Mouse (Mus musculus): ENCODE data around the gene Cers3. TPM values are rescaled to one million over a fixed set of nuclear protein-coding genes. Genes with fewer than 3 reads are reported as not detected.

Gene Cers3
- polyA plus RNA-seq, 1 experiment, result 0.70 TPM

- TF ChIP-seq POLR2A (IDR thresholded peaks at IDR 0.05; ENCODE audit: borderline replicate concordance, extremely low read depth, insufficient read depth, insufficient read length, poor library complexity, severe bottlenecking), result no peak
- TF ChIP-seq CTCF (IDR thresholded peaks at IDR 0.05; ENCODE audit: borderline replicate concordance, extremely low read depth, insufficient read depth, insufficient read length), result no peak
- DNase-seq (ENCODE audit: low read depth), result no peak
Measured at GRCm38 (mm10) chr7:66734993-66735392, 8.3 kb upstream of the Cers3 start.

GRCm38 (mm10) chr7:66737418-66737817 lies 5.9 kb upstream of the Cers3 start:
- TF ChIP-seq CTCF (IDR thresholded peaks at IDR 0.05; ENCODE audit: borderline replicate concordance, extremely low read depth, insufficient read depth, insufficient read length) (no peak), POLR2A (IDR thresholded peaks at IDR 0.05; ENCODE audit: borderline replicate concordance, extremely low read depth, insufficient read depth, insufficient read length, poor library complexity, severe bottlenecking) (no peak)
- DNase-seq (ENCODE audit: low read depth), result no peak

- no peak for DNase-seq (ENCODE audit: low read depth)
- no peak for TF ChIP-seq POLR2A (IDR thresholded peaks at IDR 0.05; ENCODE audit: borderline replicate concordance, extremely low read depth, insufficient read depth, insufficient read length, poor library complexity, severe bottlenecking)
Measured at GRCm38 (mm10) chr7:66741008-66741407, 2.3 kb upstream of the Cers3 start.

- no peak for DNase-seq (ENCODE audit: low read depth)
Measured at GRCm38 (mm10) chr7:66741412-66741811, 1.9 kb upstream of the Cers3 start.

GRCm38 (mm10) chr7:66746972-66747371 lies 3.7 kb downstream of the Cers3 start:
- TF ChIP-seq CTCF (IDR thresholded peaks at IDR 0.05; ENCODE audit: borderline replicate concordance, extremely low read depth, insufficient read depth, insufficient read length) (no peak), POLR2A (IDR thresholded peaks at IDR 0.05; ENCODE audit: borderline replicate concordance, extremely low read depth, insufficient read depth, insufficient read length, poor library complexity, severe bottlenecking) (no peak)
- no peak for DNase-seq (ENCODE audit: low read depth)

More at GRCm38 (mm10) chr7:66741412-66741811, 1.9 kb upstream of the Cers3 start:
- TF ChIP-seq POLR2A (IDR thresholded peaks at IDR 0.05; ENCODE audit: borderline replicate concordance, extremely low read depth, insufficient read depth, insufficient read length, poor library complexity, severe bottlenecking) (no peak), CTCF (IDR thresholded peaks at IDR 0.05; ENCODE audit: borderline replicate concordance, extremely low read depth, insufficient read depth, insufficient read length) (no peak)

- no peak for TF ChIP-seq POLR2A (IDR thresholded peaks at IDR 0.05; ENCODE audit: borderline replicate concordance, extremely low read depth, insufficient read depth, insufficient read length, poor library complexity, severe bottlenecking)
- TF ChIP-seq CTCF (IDR thresholded peaks at IDR 0.05; ENCODE audit: borderline replicate concordance, extremely low read depth, insufficient read depth, insufficient read length), result no peak
- DNase-seq (ENCODE audit: low read depth), result no peak
Measured at GRCm38 (mm10) chr7:66749998-66750397, 6.7 kb downstream of the Cers3 start.

GRCm38 (mm10) chr7:66753816-66754215 lies 10.5 kb downstream of the Cers3 start:
- TF ChIP-seq POLR2A (IDR thresholded peaks at IDR 0.05; ENCODE audit: borderline replicate concordance, extremely low read depth, insufficient read depth, insufficient read length, poor library complexity, severe bottlenecking) (no peak), CTCF (IDR thresholded peaks at IDR 0.05; ENCODE audit: borderline replicate concordance, extremely low read depth, insufficient read depth, insufficient read length) (no peak)
- no peak for DNase-seq (ENCODE audit: low read depth)

- no peak for DNase-seq (ENCODE audit: low read depth)
- TF ChIP-seq CTCF (IDR thresholded peaks at IDR 0.05; ENCODE audit: borderline replicate concordance, extremely low read depth, insufficient read depth, insufficient read length) (no peak), POLR2A (IDR thresholded peaks at IDR 0.05; ENCODE audit: borderline replicate concordance, extremely low read depth, insufficient read depth, insufficient read length, poor library complexity, severe bottlenecking) (no peak)
Measured at GRCm38 (mm10) chr7:66755611-66756010, 12.3 kb downstream of the Cers3 start.

- TF ChIP-seq CTCF (IDR thresholded peaks at IDR 0.05; ENCODE audit: borderline replicate concordance, extremely low read depth, insufficient read depth, insufficient read length), result no peak
- no peak for TF ChIP-seq POLR2A (IDR thresholded peaks at IDR 0.05; ENCODE audit: borderline replicate concordance, extremely low read depth, insufficient read depth, insufficient read length, poor library complexity, severe bottlenecking)
- DNase-seq (ENCODE audit: low read depth), result no peak
Measured at GRCm38 (mm10) chr7:66769902-66770301, 26.6 kb downstream of the Cers3 start.

GRCm38 (mm10) chr7:66770706-66771105 lies 27.4 kb downstream of the Cers3 start:
- no peak for TF ChIP-seq POLR2A (IDR thresholded peaks at IDR 0.05; ENCODE audit: borderline replicate concordance, extremely low read depth, insufficient read depth, insufficient read length, poor library complexity, severe bottlenecking)
- TF ChIP-seq CTCF (IDR thresholded peaks at IDR 0.05; ENCODE audit: borderline replicate concordance, extremely low read depth, insufficient read depth, insufficient read length), result no peak
- no peak for DNase-seq (ENCODE audit: low read depth)

GRCm38 (mm10) chr7:66771252-66771651 lies 27.9 kb downstream of the Cers3 start:
- no peak for DNase-seq (ENCODE audit: low read depth)
- no peak for TF ChIP-seq CTCF (IDR thresholded peaks at IDR 0.05; ENCODE audit: borderline replicate concordance, extremely low read depth, insufficient read depth, insufficient read length)
- no peak for TF ChIP-seq POLR2A (IDR thresholded peaks at IDR 0.05; ENCODE audit: borderline replicate concordance, extremely low read depth, insufficient read depth, insufficient read length, poor library complexity, severe bottlenecking)

GRCm38 (mm10) chr7:66779411-66779810 lies 36.1 kb downstream of the Cers3 start:
- peak; percentile 28 for DNase-seq (ENCODE audit: low read depth)
- TF ChIP-seq POLR2A (IDR thresholded peaks at IDR 0.05; ENCODE audit: borderline replicate concordance, extremely low read depth, insufficient read depth, insufficient read length, poor library complexity, severe bottlenecking) (no peak), CTCF (IDR thresholded peaks at IDR 0.05; ENCODE audit: borderline replicate concordance, extremely low read depth, insufficient read depth, insufficient read length) (no peak)
